Mouse (Mus musculus): Measurements from ENCODE around the gene Krtap28-10. TPM values are rescaled to one million over a fixed set of nuclear protein-coding genes. Genes with fewer than 3 reads are reported as not detected.

Krtap28-10 gene
- total and polyA plus RNA-seq, 2 experiments from 2014 or later: not detected

- Histone ChIP-seq H3K4me1 (ENCODE audit: control insufficient read depth, insufficient read depth) (peaks cover 13% of the 10 kb centered on the region), H3K27me3 (ENCODE audit: control insufficient read depth, insufficient read depth, low read length) (no peaks in the 10 kb centered on the region), H3K4me3 (ENCODE audit: low read depth, low read length) (no peak overlapping the region), H3K4me2 (ENCODE audit: low read depth, low read length) (no peak overlapping the region), H3K9me3 (replicated peaks; ENCODE audit: control insufficient read depth, low read length) (no peaks in the 10 kb centered on the region), H3K36me3 (replicated peaks; ENCODE audit: control insufficient read depth, insufficient read depth, low read length) (no peaks in the 10 kb centered on the region), H3K27ac (ENCODE audit: low read depth) (no peak overlapping the region), H3K9ac (replicated peaks; ENCODE audit: low read depth, low read length) (no peak overlapping the region)
- ATAC-seq (ENCODE audit: insufficient read depth, low read depth) (no peak), DNase-seq (ENCODE audit: low spot score) (no peak)
- TF ChIP-seq EP300 (IDR thresholded peaks at IDR 0.05; ENCODE audit: low read depth) (no peak), CTCF (IDR thresholded peaks at IDR 0.05; ENCODE audit: low read depth) (no peak)
- WGBS: 76% methylated on average over 5 of the region's 5 CpGs
These were observed 7.8 kb downstream of the Krtap28-10 start for GRCm38 (mm10) chr1:83034509-83034908.

GRCm38 (mm10) chr1:83032508-83032907, 9.8 kb downstream of the Krtap28-10 start:
- Histone ChIP-seq H3K9ac (replicated peaks; ENCODE audit: low read depth, low read length) (no peak overlapping the region), H3K4me3 (ENCODE audit: low read depth, low read length) (no peak overlapping the region), H3K27ac (ENCODE audit: low read depth) (no peak overlapping the region), H3K9me3 (replicated peaks; ENCODE audit: control insufficient read depth, low read length) (no peaks in the 10 kb centered on the region), H3K36me3 (replicated peaks; ENCODE audit: control insufficient read depth, insufficient read depth, low read length) (no peaks in the 10 kb centered on the region), H3K4me1 (ENCODE audit: control insufficient read depth, insufficient read depth) (peaks cover 8% of the 10 kb centered on the region), H3K27me3 (ENCODE audit: control insufficient read depth, insufficient read depth, low read length) (no peaks in the 10 kb centered on the region), H3K4me2 (ENCODE audit: low read depth, low read length) (no peak overlapping the region)
- DNase-seq (ENCODE audit: low spot score) (no peak), ATAC-seq (ENCODE audit: insufficient read depth, low read depth) (no peak)
- WGBS: 62% methylated on average over 6 of the region's 6 CpGs
- TF ChIP-seq CTCF (IDR thresholded peaks at IDR 0.05; ENCODE audit: low read depth): no peak
- no peak for TF ChIP-seq EP300 (IDR thresholded peaks at IDR 0.05; ENCODE audit: low read depth)

GRCm38 (mm10) chr1:83031950-83032349, 10.3 kb downstream of the Krtap28-10 start:
- H3K27me3 ChIP-seq (ENCODE audit: control insufficient read depth, insufficient read depth, low read length): no peaks in the 10 kb centered on the region
- WGBS: 61% methylated on average over 1 of the region's 1 CpGs
- peaks cover 6% of the 10 kb centered on the region for H3K4me1 ChIP-seq (ENCODE audit: control insufficient read depth, insufficient read depth)
- H3K4me3 ChIP-seq (ENCODE audit: low read depth, low read length): no peak overlapping the region
- ATAC-seq (ENCODE audit: insufficient read depth, low read depth) (no peak), DNase-seq (ENCODE audit: low spot score) (no peak)
- no peak overlapping the region for H3K4me2 ChIP-seq (ENCODE audit: low read depth, low read length)
- no peaks in the 10 kb centered on the region for H3K36me3 ChIP-seq (replicated peaks; ENCODE audit: control insufficient read depth, insufficient read depth, low read length)
- no peak overlapping the region for H3K9ac ChIP-seq (replicated peaks; ENCODE audit: low read depth, low read length)
- no peak for TF ChIP-seq CTCF (IDR thresholded peaks at IDR 0.05; ENCODE audit: low read depth)
- TF ChIP-seq EP300 (IDR thresholded peaks at IDR 0.05; ENCODE audit: low read depth): no peak
- H3K9me3 ChIP-seq (replicated peaks; ENCODE audit: control insufficient read depth, low read length): no peaks in the 10 kb centered on the region
- H3K27ac ChIP-seq (ENCODE audit: low read depth): no peak overlapping the region

- H3K4me3 ChIP-seq (ENCODE audit: low read depth, low read length): no peak overlapping the region
- no peak overlapping the region for H3K27ac ChIP-seq (ENCODE audit: low read depth)
- no peaks in the 10 kb centered on the region for H3K27me3 ChIP-seq (ENCODE audit: control insufficient read depth, insufficient read depth, low read length)
- ATAC-seq (ENCODE audit: insufficient read depth, low read depth) (no peak), DNase-seq (ENCODE audit: low spot score) (no peak)
- TF ChIP-seq CTCF (IDR thresholded peaks at IDR 0.05; ENCODE audit: low read depth) (no peak), EP300 (IDR thresholded peaks at IDR 0.05; ENCODE audit: low read depth) (no peak)
- WGBS: 62% methylated on average over 1 of the region's 1 CpGs
- no peak overlapping the region for H3K4me2 ChIP-seq (ENCODE audit: low read depth, low read length)
- H3K9ac ChIP-seq (replicated peaks; ENCODE audit: low read depth, low read length): no peak overlapping the region
- no peaks in the 10 kb centered on the region for H3K4me1 ChIP-seq (ENCODE audit: control insufficient read depth, insufficient read depth)
- H3K9me3 ChIP-seq (replicated peaks; ENCODE audit: control insufficient read depth, low read length): 0 out of 2 replicates have a peak, but pooled peaks cover 3% of the 10 kb centered on the region
- no peaks in the 10 kb centered on the region for H3K36me3 ChIP-seq (replicated peaks; ENCODE audit: control insufficient read depth, insufficient read depth, low read length)
These were observed 25.7 kb downstream of the Krtap28-10 start for GRCm38 (mm10) chr1:83016556-83016955.

- 54% methylated on average over 10 of the region's 10 CpGs for WGBS
These were observed 26.9 kb downstream of the Krtap28-10 start for GRCm38 (mm10) chr1:83015329-83015879.

GRCm38 (mm10) chr1:83014477-83014876, 27.8 kb downstream of the Krtap28-10 start:
- Histone ChIP-seq H3K9me3 (replicated peaks; ENCODE audit: control insufficient read depth, low read length) (0 out of 2 replicates have a peak, but pooled peaks cover 3% of the 10 kb centered on the region), H3K36me3 (replicated peaks; ENCODE audit: control insufficient read depth, insufficient read depth, low read length) (no peaks in the 10 kb centered on the region), H3K4me2 (ENCODE audit: low read depth, low read length) (no peak overlapping the region), H3K9ac (replicated peaks; ENCODE audit: low read depth, low read length) (no peak overlapping the region), H3K27ac (ENCODE audit: low read depth) (no peak overlapping the region), H3K4me3 (ENCODE audit: low read depth, low read length) (no peak overlapping the region), H3K4me1 (ENCODE audit: control insufficient read depth, insufficient read depth) (no peaks in the 10 kb centered on the region), H3K27me3 (ENCODE audit: control insufficient read depth, insufficient read depth, low read length) (no peaks in the 10 kb centered on the region)
- WGBS: 90% methylated on average over 3 of the region's 3 CpGs
- TF ChIP-seq CTCF (IDR thresholded peaks at IDR 0.05; ENCODE audit: low read depth) (no peak), EP300 (IDR thresholded peaks at IDR 0.05; ENCODE audit: low read depth) (no peak)
- no peak for ATAC-seq (ENCODE audit: insufficient read depth, low read depth)
- DNase-seq (ENCODE audit: low spot score): no peak

More at GRCm38 (mm10) chr1:83015329-83015879, 26.9 kb downstream of the Krtap28-10 start:
- 0 out of 2 replicates have a peak, but pooled peaks cover 3% of the 10 kb centered on the region for H3K9me3 ChIP-seq (replicated peaks; ENCODE audit: control insufficient read depth, low read length)
- DNase-seq (ENCODE audit: low spot score): no peak
- H3K9ac ChIP-seq (replicated peaks; ENCODE audit: low read depth, low read length): no peak overlapping the region
- H3K27me3 ChIP-seq (ENCODE audit: control insufficient read depth, insufficient read depth, low read length): no peaks in the 10 kb centered on the region
- H3K4me3 ChIP-seq (ENCODE audit: low read depth, low read length): no peak overlapping the region
- H3K4me1 ChIP-seq (ENCODE audit: control insufficient read depth, insufficient read depth): no peaks in the 10 kb centered on the region
- no peak for ATAC-seq (ENCODE audit: insufficient read depth, low read depth)
- H3K4me2 ChIP-seq (ENCODE audit: low read depth, low read length): no peak overlapping the region
- no peaks in the 10 kb centered on the region for H3K36me3 ChIP-seq (replicated peaks; ENCODE audit: control insufficient read depth, insufficient read depth, low read length)
- TF ChIP-seq CTCF (IDR thresholded peaks at IDR 0.05; ENCODE audit: low read depth) (no peak), EP300 (IDR thresholded peaks at IDR 0.05; ENCODE audit: low read depth) (no peak)
- no peak overlapping the region for H3K27ac ChIP-seq (ENCODE audit: low read depth)

Measured in heart, postnatal 0 days (tissue).